Mouse (Mus musculus): ENCODE measurements around the gene Abcg3. TPM values are rescaled to one million over a fixed set of nuclear protein-coding genes. Genes with fewer than 3 reads are reported as not detected.
"Not testable (repeated sequence)": the region's sequence is repeated elsewhere in the genome, so short reads cannot be mapped to it uniquely, and the experiment has no call there.

Abcg3 gene
- polyA plus RNA-seq, 1 experiment: not detected

- Histone ChIP-seq H3K4me3 (ENCODE audit: insufficient read depth, low read length) (no peak overlapping the region), H3K4me1 (ENCODE audit: control insufficient read depth, insufficient read depth, low read length) (no peaks in the 10 kb centered on the region), H3K27ac (ENCODE audit: insufficient read depth, low read length) (no peak overlapping the region)
- TF ChIP-seq CTCF (IDR thresholded peaks at IDR 0.05; ENCODE audit: borderline replicate concordance, insufficient read depth, low read length): no peak
- no peak for TF ChIP-seq POLR2A (IDR thresholded peaks at IDR 0.05; ENCODE audit: low read depth, low read length)
Observed at GRCm38 (mm10) chr5:104946951-104947350, 35.6 kb downstream of the Abcg3 start.

DNA sequence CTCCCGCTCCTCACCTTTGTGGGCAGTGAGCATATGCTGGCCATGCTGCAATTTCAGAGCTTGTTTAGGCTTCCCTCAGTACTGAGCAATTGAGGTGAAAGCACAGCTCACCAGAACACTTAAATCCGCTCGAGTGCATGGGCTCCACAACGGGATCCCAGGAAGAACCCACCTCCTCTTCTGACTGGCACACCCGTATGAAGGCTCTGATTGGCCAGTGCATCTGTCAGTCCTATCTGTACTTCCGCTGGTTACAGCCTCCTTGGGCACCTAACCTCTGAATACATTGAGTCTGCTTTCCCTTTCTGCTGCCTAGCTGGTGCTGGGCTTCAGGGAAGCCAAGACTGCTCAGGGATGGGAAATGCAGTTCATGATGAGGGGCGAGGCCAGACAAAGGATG lies 48.4 kb downstream of the Abcg3 start:
- Histone ChIP-seq H3K4me1 (ENCODE audit: control insufficient read depth, insufficient read depth, low read length) (no peaks in the 10 kb centered on the region), H3K27ac (ENCODE audit: insufficient read depth, low read length) (no peak overlapping the region), H3K4me3 (ENCODE audit: insufficient read depth, low read length) (no peak overlapping the region)
- no peak for TF ChIP-seq POLR2A (IDR thresholded peaks at IDR 0.05; ENCODE audit: low read depth, low read length)
- no peak for TF ChIP-seq CTCF (IDR thresholded peaks at IDR 0.05; ENCODE audit: borderline replicate concordance, insufficient read depth, low read length)

GRCm38 (mm10) chr5:104906556-104906955 lies 76.0 kb downstream of the Abcg3 start:
- H3K4me1 ChIP-seq (ENCODE audit: control insufficient read depth, insufficient read depth, low read length); H3K27ac ChIP-seq (ENCODE audit: insufficient read depth, low read length); H3K4me3 ChIP-seq (ENCODE audit: insufficient read depth, low read length): not testable (repeated sequence)

Other genes with a start within 250 kb of the Abcg3 start
- gene Zfp951, start 122.6 kb downstream of the Abcg3 start, polyA plus RNA-seq (2011; ENCODE audit: insufficient read length, low read depth, missing spikeins): 6.5 TPM in 2 replicates
- 1.3 and 2.3 TPM in 2 replicates for gene Gbp9, start 156.8 kb upstream of the Abcg3 start, polyA plus RNA-seq (2011; ENCODE audit: insufficient read length, low read depth, missing spikeins)
- 0.28 TPM in 1 of 2 replicates, not detected in the other for gene Gbp8, start 156.8 kb upstream of the Abcg3 start, polyA plus RNA-seq (2011; ENCODE audit: insufficient read length, low read depth, missing spikeins)
- gene Gbp4, start 156.9 kb upstream of the Abcg3 start, polyA plus RNA-seq (2011; ENCODE audit: insufficient read length, low read depth, missing spikeins): not detected in 2 replicates

Measured in embryonic fibroblast, embryonic 13.5 days (primary cell).